Mouse (Mus musculus) limb, embryonic 14.5 days (tissue): ENCODE results near the gene Aasdhppt. TPM values are rescaled to one million over a fixed set of nuclear protein-coding genes. Genes with fewer than 3 reads are reported as not detected.

Experiments used
- ATAC-seq: fragments of 200-750 bp; cut with Nextera tagmentation; 2 replicates; pipeline ENCODE4 v1.8.0; 2017; ENCODE audit warnings: low read depth, moderate number of reproducible peaks, moderate TSS enrichment; ENCODE audit not compliant: low FRiP score
- DNase-seq: peaks from one replicate; pipeline ENCODE4 v3.0.0-alpha.2; 2015; ENCODE audit warnings: low spot score
- H3K27ac ChIP-seq: fragments of 300-500 bp; sonication (generic); replicated peaks from 2 replicates; pipeline ENCODE4 v1.5.1; 2014; ENCODE audit warnings: low read depth, mild to moderate bottlenecking, low read length, moderate library complexity, mixed read lengths
- H3K27me3 ChIP-seq: fragments of 300-500 bp; sonication (generic); 2 replicates; pipeline ENCODE4 v1.6.1; 2014; ENCODE audit warnings: low read length, mixed read lengths; ENCODE audit not compliant: control insufficient read depth, insufficient read depth
- H3K36me3 ChIP-seq: fragments of 300-500 bp; sonication (generic); 2 replicates; pipeline ENCODE4 v1.6.1; 2014; ENCODE audit warnings: mild to moderate bottlenecking, low read length, moderate library complexity, mixed read lengths; ENCODE audit not compliant: control insufficient read depth, insufficient read depth
- H3K4me1 ChIP-seq: fragments of 300-500 bp; sonication (generic); 2 replicates; pipeline ENCODE4 v1.6.1; 2014; ENCODE audit warnings: antibody characterized with exemption, low read length, mixed read lengths; ENCODE audit not compliant: control insufficient read depth, insufficient read depth
- H3K4me2 ChIP-seq: fragments of 300-500 bp; sonication (generic); replicated peaks from 2 replicates; pipeline ENCODE4 v1.6.1; 2014; ENCODE audit warnings: low read depth, mild to moderate bottlenecking, low read length, moderate library complexity; ENCODE audit not compliant: severe bottlenecking
- H3K4me3 ChIP-seq: fragments of 300-500 bp; sonication (generic); replicated peaks from 2 replicates; pipeline ENCODE4 v1.5.1; 2014; ENCODE audit warnings: low read length
- H3K9ac ChIP-seq: fragments of 300-500 bp; sonication (generic); 2 replicates; pipeline ENCODE4 v1.6.1; 2014; ENCODE audit warnings: mild to moderate bottlenecking, low read depth, low read length, moderate library complexity; ENCODE audit not compliant: severe bottlenecking
- H3K9me3 ChIP-seq: fragments of 300-500 bp; sonication (generic); 2 replicates; pipeline ENCODE4 v1.6.1; 2016; ENCODE audit warnings: low read length; ENCODE audit not compliant: control insufficient read depth
- POLR2A ChIP-seq: fragments of 200-500 bp; IDR thresholded peaks from 2 replicates; pipeline ENCODE4 v1.8.0; 2012; ENCODE audit warnings: inconsistent platforms, mild to moderate bottlenecking, moderate library complexity, borderline replicate concordance; ENCODE audit not compliant: insufficient read depth, insufficient read length; ENCODE audit errors: extremely low read depth
- WGBS: fragments of 180-500 bp; shearing (Covaris S2); extraction: QIAGEN DNeasy Blood & Tissue Kit; methylation state at CpG from one replicate; pipeline ENCODE4 v1.1.7; 2014; 5-methylcytosine and 5-hydroxymethylcytosine counted together
- microRNA-seq: library from miRNA; unstranded; fragments of <30 nt; microRNA quantifications from one replicate; pipeline ENCODE4, GENCODE M21; 2016
- polyA plus RNA-seq, 2 experiments: library from polyadenylated mRNA; depleted of rRNA in 1 of 2; stranded (reverse) in 1 of 2; unstranded in 1 of 2; fragments of >200 nt; fragmentation: Nextera tagmentation in 1 of 2; extraction: Ambion mirVana in 1 of 2; gene quantifications; 2 replicates each; pipeline versions ENCODE4 v1.2.1 to v1.2.3; 2012 to 2014

The Aasdhppt gene
- polyA plus RNA-seq, 2 experiments, result 11.7 to 32.3 TPM

DNA sequence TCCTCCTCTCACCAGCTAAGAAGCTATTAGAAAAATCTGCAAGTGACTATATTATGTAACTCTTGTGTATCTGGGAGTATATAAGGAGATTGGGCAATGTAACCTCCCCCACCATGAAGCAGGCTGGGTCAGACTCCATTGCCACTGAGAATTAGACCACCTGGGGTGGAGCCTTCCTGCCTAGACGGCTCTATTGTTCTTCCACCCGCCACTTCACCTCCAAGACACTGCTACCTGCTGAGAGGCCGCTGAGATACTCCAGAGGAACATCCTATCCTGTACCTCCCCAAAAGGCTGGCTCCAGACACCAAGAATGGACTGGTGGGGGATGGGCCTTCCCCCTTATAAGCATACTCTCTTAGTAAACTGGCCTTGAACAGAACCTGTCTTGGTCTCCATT lies 25.4 kb downstream of the Aasdhppt start:
- no peak for ATAC-seq
- Histone ChIP-seq H3K36me3 (no peaks in the 10 kb centered on the region), H3K9me3 (no peaks in the 10 kb centered on the region), H3K27me3 (no peaks in the 10 kb centered on the region), H3K27ac (no peak overlapping the region), H3K4me2 (no peak overlapping the region), H3K4me1 (no peaks in the 10 kb centered on the region), H3K9ac (no peak overlapping the region), H3K4me3 (no peak overlapping the region)
- no peak for DNase-seq
- WGBS, result 23% methylated on average over 3 of the region's 3 CpGs
- no peak for TF ChIP-seq POLR2A

DNA sequence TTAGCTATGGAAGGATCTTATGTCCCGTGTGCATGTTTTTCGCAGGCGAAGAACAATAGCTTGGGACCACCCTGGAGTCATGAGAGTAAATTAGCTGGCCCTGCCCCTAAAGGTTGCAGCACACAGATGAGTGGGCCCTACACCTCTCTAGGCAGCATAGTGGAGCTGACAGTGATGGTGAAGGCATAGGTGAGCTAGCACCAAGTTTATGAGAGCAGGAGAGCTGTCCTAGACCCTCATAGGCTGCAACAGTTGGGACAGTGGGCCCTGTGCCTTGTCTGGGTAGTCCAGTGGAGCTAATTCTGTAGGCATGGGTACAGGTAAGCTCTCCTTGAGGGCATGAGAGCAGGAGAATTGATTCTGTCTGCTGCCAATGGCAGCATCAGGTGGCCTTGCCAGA lies 42.4 kb downstream of the Aasdhppt start:
- Histone ChIP-seq H3K9ac (no peak overlapping the region), H3K4me3 (no peak overlapping the region), H3K9me3 (no peaks in the 10 kb centered on the region), H3K36me3 (no peaks in the 10 kb centered on the region), H3K27ac (no peak overlapping the region), H3K4me1 (no peaks in the 10 kb centered on the region), H3K27me3 (no peaks in the 10 kb centered on the region), H3K4me2 (no peak overlapping the region)
- no peak for ATAC-seq
- 100% methylated on average over 3 of the region's 3 CpGs for WGBS
- no peak for TF ChIP-seq POLR2A
- no peak for DNase-seq

DNA sequence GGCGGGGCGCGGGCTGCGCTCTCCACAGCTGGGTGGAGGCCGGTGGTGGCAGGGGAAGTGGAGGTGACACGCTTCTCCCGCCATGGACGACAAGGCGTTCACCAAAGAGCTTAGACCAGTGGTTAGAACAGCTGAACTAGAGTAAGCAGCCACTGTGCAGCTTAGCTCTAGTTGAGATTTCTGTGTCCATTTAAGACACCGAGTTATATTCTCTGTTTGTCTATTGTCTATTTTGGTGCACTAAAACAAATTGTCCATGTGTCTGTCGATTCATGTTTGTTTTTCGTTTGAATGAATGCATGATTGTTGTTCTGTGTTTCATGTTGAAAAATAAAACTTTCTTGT lies 48.6 kb downstream of the Aasdhppt start:
- Histone ChIP-seq H3K4me2 (no peak overlapping the region), H3K36me3 (no peaks in the 10 kb centered on the region), H3K4me3 (no peak overlapping the region), H3K27me3 (no peaks in the 10 kb centered on the region), H3K4me1 (no peaks in the 10 kb centered on the region), H3K27ac (no peak overlapping the region), H3K9me3 (peaks cover 10% of the 10 kb centered on the region), H3K9ac (no peak overlapping the region)
- no peak for TF ChIP-seq POLR2A
- DNase-seq (no peak), ATAC-seq (no peak)
- 69% methylated on average over 12 of the region's 12 CpGs for WGBS

DNA sequence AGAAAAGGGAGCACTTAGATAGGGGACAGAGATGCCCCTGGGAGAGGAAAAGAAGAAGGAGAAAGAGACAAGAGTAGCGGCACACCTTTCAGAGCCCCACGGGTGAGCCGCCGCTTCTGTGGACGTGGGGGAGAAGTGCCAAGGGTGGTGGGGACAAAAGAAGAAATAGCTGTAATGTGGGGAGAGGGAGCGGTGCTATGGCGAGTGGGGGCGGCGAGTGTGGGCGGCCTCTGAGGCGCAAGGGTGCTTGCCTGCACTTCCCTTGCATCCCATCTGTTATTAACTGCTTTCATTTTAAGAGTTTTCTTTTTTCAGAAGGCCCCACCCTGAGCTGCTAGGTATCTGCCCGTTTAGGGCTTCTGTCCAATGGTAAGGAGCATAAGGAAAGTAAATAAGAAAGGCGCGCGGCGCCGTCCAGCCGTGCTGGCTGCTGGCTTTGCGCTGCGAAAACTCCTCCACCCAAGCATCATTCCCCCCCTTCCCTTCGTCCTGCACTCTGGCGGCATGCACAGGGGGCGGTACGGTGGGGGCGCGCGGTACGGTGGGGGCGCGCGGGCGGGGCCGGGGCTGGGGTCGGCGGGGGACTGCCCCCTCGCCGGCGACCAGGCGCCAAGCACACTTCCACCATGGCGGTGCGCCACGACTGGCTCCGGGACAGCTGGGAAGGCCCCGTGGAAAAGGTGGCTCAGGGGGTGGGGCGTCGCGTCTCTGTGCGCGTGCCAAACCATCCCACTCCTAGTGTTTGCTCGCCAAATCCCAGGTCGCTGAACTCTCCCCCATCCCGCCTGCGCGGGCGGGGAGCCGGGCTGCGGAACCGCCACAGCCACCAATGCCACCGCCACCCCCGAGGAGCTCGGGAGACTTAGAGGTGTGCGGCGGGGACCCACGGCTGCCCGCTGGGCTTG lies 49.2 kb downstream of the Aasdhppt start:
- Histone ChIP-seq H3K36me3 (no peaks in the 10 kb centered on the region), H3K9me3 (peaks cover 10% of the 10 kb centered on the region), H3K4me1 (no peaks in the 10 kb centered on the region), H3K4me3 (peak overlapping the region; percentile 15; the same call in 1 of the 2 replicates), H3K4me2 (no peak overlapping the region), H3K27me3 (no peaks in the 10 kb centered on the region), H3K27ac (no peak overlapping the region), H3K9ac (no peak overlapping the region)
- no peak for TF ChIP-seq POLR2A
- no peak for DNase-seq
- no peak for ATAC-seq
- WGBS, result 63% methylated on average over 53 of the region's 65 CpGs

DNA sequence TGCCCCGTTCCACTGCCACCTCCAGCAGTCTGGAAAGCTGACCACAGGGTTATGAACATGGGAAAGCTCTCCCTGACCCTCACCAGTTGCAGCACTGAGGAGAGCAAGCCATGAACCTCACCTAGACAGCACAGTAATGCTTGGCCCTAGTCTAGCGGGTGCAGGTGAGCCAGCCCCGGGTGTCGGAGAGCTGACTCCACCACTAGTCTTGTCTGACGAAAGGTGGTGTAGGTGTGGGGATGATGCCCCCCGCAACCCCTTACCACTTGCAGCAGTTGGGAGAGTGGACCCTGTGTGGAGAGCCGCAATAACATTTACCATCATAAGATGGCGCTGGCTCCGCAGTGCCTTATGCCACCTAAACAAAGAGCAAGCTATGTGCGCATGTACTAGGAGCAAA lies 50.2 kb downstream of the Aasdhppt start:
- no peak for DNase-seq
- H3K4me3 ChIP-seq, result no peak overlapping the region
- 91% methylated on average over 10 of the region's 10 CpGs for WGBS
- ATAC-seq, result no peak
- no peak overlapping the region for H3K9ac ChIP-seq
- no peak for TF ChIP-seq POLR2A
- H3K9me3 ChIP-seq, result peaks cover 10% of the 10 kb centered on the region
- no peaks in the 10 kb centered on the region for H3K36me3 ChIP-seq
- no peak overlapping the region for H3K4me2 ChIP-seq
- no peaks in the 10 kb centered on the region for H3K4me1 ChIP-seq
- H3K27ac ChIP-seq, result no peak overlapping the region
- H3K27me3 ChIP-seq, result no peaks in the 10 kb centered on the region

Small RNA genes lying within 50 kb of the gene (microRNA-seq; reads per million reads assigned to microRNA genes)
- not detected for gene Gm22195

Other genes with a start within 250 kb of the Aasdhppt start
- 2.1 and 3.1 TPM in 2 replicates for gene Kbtbd3, start 362 bp upstream of the Aasdhppt start, polyA plus RNA-seq (2012; rRNA removed)
- 7.0 and 7.1 TPM in 2 replicates for gene Kbtbd3, start 362 bp upstream of the Aasdhppt start, polyA plus RNA-seq (2014; fragmentation: Nextera tagmentation; extraction: Ambion mirVana)
- gene Msantd4, start 67.1 kb upstream of the Aasdhppt start, polyA plus RNA-seq (2012; rRNA removed), result 16.5 and 21.7 TPM in 2 replicates
- gene Msantd4, start 67.1 kb upstream of the Aasdhppt start, polyA plus RNA-seq (2014; fragmentation: Nextera tagmentation; extraction: Ambion mirVana), result 36.4 and 44.1 TPM in 2 replicates